Mouse (Mus musculus) lung, postnatal 4 days (tissue): ENCODE results near the gene Naa80.

Source experiments
- DNase-seq, 2 experiments: peaks; one replicate each; pipeline ENCODE4 v3.0.0; 2021

The Naa80 gene

DNA sequence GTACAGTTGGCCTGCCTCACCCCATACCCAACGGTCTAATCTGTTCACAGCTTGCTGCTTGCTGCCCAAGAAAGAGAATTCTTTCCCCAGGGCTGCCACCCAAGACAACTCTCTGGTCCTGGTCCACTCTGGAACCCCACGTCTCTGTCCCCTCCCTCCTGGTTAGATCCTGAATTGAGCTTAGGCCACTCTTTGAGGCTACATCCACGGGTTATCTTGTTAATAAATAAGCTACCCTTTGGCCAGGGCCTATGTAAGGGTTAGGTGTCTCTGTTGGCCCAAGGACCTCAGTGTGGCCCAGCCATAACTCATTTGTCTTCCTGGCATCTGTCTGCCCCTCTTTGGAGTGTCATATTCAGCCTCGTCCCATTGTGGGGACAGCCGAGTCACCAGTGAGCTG is 19.7 kb downstream of the Naa80 start:
- DNase-seq = no peak

- no peak for DNase-seq
Observed at GRCm38 (mm10) chr9:107599433-107599832, 20.7 kb downstream of the Naa80 start.

DNA sequence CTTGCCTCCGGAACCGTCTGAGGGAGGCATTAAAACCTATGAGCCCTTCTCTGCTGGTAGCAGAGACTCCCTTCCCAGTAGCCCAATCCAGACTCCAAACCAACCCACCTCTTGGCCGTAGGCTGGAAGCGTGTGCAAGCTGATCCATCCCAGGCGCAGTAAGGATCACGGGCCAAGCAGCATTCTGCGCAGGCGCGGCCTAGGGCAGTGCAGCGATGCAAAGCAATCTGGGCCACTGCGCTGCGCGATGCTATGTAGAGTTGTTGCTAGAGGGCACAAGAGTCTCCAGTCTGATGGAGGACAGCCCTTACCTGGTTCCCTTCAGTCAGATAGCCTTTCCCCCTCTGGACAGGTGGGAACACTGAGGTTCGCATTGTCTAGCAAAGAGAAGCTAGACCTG is 21.2 kb downstream of the Naa80 start:
- no peak for DNase-seq

- peak in 1 of 2 experiments; percentile 47 for DNase-seq
Observed at GRCm38 (mm10) chr9:107600745-107601144, 22.1 kb downstream of the Naa80 start.

DNA sequence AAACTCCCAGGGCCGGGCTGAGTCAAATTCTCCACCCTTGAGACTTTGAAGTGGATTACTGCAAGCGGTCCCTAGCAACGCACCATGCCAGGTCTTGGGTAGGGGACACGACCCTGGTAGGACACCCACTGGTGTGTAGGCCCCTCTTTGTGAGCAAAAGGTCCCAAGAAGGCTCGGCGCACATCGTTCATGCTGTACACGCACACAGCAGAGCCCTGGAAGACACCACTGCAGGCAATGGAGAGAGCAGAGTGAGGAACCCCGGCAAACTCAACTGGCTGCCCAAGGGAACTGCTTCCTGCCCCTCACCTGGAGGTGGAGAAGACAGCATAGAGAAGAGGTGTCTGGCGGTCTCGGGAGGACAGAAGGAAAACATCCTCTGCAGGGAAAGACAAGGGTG is 22.6 kb downstream of the Naa80 start:
- no peak for DNase-seq

DNA sequence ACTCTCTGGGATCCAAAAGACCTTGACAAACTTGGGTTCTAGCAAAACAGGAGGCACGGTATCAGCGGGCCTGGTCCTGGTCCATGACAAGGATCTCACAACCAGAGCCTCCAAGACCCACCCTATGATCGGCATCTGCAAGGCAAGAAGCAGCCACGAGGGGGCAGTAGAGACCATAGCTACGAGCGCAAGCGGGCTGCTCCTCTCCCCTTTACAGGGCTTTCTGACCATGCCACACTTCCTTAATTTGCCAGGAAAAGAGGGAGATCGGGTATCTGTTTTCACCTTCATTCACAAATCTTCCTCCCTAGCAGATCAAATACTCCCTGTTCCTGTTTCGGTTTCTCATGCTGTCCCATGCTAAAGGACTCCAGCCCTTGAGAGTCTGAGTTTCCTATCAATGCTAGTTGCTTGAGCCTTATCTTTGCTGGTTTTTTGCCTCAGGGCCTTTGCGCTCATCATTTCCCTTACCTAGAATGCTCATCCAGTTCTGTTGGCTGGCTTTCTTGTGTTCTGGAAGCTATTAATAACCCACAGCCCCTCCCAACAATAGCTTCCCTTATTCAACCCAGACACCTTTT is 23.5 kb downstream of the Naa80 start:
- DNase-seq = peak; percentile 90 to 95

DNA sequence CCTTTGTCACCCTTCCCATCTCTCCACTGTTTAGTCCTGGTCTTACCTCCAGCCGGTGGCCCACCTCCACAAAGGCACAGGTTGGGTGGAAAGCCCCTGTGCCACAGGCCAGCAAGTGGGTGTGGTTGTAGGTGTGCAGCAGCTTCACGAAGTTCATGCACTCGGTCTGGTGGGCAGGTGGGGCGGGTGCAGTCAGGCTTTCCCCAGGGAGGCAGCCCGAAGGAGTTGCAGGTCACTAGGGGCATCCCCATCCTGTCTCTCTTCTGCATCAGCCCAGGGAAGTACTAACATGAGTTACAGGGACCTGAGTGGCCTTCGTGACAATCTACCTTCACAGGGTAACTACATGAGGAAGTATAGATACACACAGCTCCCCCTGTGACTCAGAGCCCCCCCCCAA is 24.6 kb downstream of the Naa80 start:
- DNase-seq = no peak

GRCm38 (mm10) chr9:107605041-107605661 is 26.5 kb downstream of the Naa80 start:
- DNase-seq = peak; percentile 74 to 80

DNA sequence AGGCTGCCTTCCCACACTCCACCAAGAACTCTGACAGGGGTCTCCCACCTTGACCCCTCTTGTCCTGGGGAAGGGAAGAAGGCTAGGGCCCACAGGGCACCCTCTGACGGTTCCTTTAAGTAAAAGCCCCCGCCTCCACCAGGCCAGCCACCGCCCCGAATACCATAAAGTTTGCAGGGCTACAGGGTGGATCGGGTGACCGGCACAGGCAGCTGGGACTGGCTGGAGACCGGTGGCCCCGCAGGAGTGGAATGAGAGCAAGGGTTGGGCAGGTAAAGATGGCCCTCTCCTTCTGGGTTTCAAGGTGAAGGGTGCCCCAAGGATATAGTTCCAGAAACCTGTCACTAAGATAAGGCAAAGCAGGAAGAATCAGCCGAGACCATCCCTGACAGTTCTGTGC is 27.9 kb downstream of the Naa80 start:
- DNase-seq = peak; percentile 54 to 67

- no peak for DNase-seq
Observed at GRCm38 (mm10) chr9:107607036-107607435, 28.3 kb downstream of the Naa80 start.

DNA sequence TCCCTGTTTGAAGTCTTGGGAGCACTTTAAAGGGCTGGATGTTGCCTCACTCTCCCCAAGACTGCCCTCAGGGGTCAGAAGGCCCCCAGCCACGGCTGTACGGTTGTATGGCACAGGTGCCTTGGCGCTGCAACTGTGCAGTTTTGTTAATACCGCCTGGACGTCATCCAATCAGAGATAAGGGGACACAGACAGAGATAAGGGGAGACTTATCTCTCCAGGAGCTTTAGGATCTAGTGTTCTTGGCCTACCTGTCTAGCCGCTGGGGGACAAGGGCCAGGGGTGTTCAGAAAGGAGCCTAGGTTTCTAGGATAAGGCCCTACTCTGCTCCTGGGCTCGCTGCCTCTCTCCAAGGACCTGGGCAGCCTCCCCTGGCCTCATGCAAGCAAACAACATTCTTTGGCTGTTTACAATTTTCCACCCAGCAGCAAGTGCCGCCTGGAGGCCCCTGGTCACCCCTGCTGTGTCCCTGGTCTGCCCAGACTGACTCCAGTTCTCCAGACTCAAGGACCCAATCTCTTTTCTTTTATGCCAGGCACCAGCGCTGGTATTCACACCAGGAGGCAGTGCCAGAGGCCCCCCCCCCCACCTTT is 29.1 kb downstream of the Naa80 start:
- peak; percentile 52 to 77 for DNase-seq

DNA sequence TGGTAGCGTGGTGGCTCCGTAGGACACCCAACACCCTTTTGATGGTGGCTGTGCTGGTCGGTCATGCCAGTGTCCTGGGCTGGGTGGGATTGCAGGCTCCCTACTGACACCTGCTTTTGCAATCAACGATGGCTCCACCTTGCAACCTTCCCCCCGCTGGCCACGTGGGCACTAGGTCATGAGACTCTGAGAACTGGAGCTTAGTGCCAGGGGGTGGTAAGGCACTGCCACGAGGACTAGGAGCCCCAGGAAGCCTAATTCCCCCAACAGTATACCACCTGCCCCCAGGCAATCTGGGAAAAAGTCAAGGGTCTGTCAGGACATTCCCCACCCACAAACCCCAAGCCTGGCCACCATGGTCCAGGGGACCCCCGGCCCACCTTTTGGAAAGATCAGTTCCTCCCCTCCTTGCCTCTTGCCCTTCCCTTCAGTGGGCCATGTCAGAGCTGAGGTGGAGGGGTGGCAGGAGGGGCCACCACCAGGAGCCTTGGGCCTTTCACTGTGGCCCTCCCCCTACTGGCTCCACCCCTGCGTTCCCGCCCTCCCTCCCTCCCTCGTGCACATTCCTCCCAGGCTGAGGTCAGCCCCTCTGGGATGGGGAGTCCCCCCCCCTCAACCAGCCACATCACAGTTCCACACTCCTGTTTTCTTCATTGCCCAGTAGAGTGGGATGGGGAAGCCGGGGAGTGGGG is 30.2 kb downstream of the Naa80 start, which contains the start of gene Sema3b:
Gene Sema3b (minus strand): TSS at position 489 of the 692 bp plus-strand sequence.
- peak; percentile 49 to 73 for DNase-seq

GRCm38 (mm10) chr9:107609433-107609830 is 30.7 kb downstream of the Naa80 start:
- DNase-seq = no peak

GRCm38 (mm10) chr9:107611456-107612190 is 32.9 kb downstream of the Naa80 start:
- DNase-seq = peak in 1 of 2 experiments; percentile 30

GRCm38 (mm10) chr9:107612191-107612944 is 33.7 kb downstream of the Naa80 start:
- peak; percentile 99 to 100 for DNase-seq

GRCm38 (mm10) chr9:107612945-107613569 is 34.4 kb downstream of the Naa80 start:
- DNase-seq = no peak

DNA sequence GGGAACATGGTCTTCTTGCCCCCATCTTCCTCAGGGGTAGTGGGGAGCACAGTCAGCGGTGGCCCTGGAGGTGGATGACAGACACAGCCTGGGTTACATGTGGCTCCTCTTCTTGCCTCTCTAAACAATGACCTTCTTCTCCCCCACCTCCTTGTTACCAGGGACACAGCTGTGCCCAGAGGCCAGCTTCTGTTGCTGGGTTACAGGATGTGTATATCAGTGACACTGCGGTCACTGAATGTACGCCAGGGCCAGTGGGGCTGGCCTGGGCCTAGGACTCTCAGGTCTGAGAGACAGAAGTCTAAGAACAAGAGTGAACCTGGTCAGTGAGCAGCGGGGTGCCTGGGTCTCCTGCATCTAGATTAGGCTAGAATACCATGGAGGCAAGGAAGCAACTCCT is 36.3 kb downstream of the Naa80 start:
- DNase-seq = no peak

- no peak for DNase-seq
Observed at GRCm38 (mm10) chr9:107617461-107617860, 38.8 kb downstream of the Naa80 start.

GRCm38 (mm10) chr9:107618098-107618497 is 39.4 kb downstream of the Naa80 start:
- peak; percentile 39 to 60 for DNase-seq

DNA sequence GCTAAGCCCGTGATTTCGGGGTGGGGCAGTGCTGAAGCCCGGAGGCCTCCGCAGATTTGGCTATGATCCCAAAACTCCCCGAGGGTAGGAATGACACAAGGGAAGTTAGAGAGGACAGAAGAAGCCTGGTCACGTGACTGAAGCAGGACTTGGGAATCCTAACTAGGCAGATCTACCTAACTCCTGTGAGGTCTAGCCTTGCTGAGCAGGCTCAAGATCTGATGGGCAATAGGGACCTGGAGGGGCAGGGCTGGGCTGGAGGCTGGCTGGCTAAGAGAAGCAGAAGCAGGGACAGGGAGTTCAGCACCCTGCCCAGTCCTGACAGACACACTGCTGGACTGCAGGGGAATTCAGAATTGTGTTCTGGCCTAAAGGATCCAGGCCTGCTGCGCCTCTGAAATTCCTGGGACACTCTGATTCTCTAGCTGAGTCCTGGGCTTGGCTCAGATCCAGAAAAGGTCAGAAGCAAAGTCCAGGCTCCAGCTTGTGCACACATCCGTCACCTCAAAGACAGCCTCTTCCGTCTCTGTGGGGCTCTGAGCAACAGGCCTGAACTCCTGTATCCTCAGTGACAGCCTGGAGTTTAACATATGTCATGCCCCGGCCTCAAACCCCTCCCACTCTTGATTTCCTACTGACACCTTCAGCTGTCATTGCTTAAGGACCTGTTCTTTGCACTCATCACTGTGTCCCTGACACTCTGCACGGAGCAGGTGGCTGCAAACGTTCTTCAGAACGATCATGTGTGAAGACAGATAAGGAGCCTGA is 40.3 kb downstream of the Naa80 start:
- peak; percentile 66 to 83 for DNase-seq

DNA sequence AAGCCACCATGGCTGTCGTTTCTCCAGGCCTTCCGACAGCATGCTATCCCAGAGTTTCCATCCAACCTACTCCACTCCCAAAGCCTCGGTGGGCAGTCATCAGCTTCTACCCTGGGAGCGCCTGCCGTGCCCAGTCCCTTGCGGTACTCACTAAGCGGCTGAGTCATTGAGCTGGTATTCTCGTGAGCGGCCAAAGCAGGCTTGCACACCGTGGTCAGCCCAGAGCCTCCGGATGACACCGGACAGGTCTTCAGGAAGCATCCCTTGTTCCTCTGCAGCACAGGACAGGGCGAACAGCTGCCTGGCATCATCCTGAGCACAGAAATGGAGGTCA is 40.8 kb downstream of the Naa80 start:
- no peak for DNase-seq
